Mouse (Mus musculus) spleen, adult 2 months (tissue): ENCODE measurements at regions not wholly inside any gene's neighbourhood (a gene's known extent, or its start where the extent isn't known, plus 50 kb on each side); places are given as distances from the start of the nearest gene placed in this dataset.

Source experiments
- CTCF ChIP-seq: fragments of 200-500 bp; IDR thresholded peaks from 2 replicates; pipeline ENCODE4 v1.5.1; 2011; ENCODE audit warnings: mild to moderate bottlenecking, inconsistent platforms; ENCODE audit not compliant: insufficient read depth, insufficient read length, insufficient replicate concordance; ENCODE audit errors: extremely low read depth
- POLR2A ChIP-seq: fragments of 200-500 bp; IDR thresholded peaks from 2 replicates; pipeline ENCODE4 v1.6.1; 2011; ENCODE audit warnings: low read depth, low read length, inconsistent platforms

GRCm38 (mm10) chr4:106195497-106196166 is 120.4 kb upstream of the Usp24 start:
- TF ChIP-seq CTCF, result no peak
- no peak for TF ChIP-seq POLR2A
